Mouse (Mus musculus) cerebellum, adult (tissue): ENCODE results near the gene Ccnjl.

Experiments used
- ATAC-seq: cut with Nextera tagmentation; 2 replicates; pipeline ENCODE4 v1.9.2; 2017; ENCODE audit warnings: mild to moderate bottlenecking, moderate library complexity, mixed read lengths; ENCODE audit not compliant: insufficient number of reproducible peaks, low FRiP score, low TSS enrichment

Ccnjl gene

DNA sequence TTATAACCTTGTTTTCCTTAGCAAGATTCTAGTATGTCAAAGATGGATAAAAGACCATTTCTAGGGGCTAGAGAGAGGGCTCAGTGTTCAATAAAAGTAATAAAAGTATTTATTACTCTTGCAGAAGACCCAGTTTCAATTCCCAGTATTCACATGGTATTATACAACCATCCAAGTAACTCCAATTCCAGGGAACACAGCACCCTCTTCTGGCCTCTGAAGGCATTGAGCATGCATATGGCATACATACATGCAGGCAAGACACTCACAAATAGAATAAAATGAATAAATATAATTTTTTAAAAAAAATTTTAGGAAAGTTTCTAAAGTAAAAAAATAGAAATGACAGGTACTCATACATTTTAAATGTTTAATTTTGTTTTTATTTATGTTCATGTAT, 10.5 kb upstream of the Ccnjl start:
- no peak for ATAC-seq

DNA sequence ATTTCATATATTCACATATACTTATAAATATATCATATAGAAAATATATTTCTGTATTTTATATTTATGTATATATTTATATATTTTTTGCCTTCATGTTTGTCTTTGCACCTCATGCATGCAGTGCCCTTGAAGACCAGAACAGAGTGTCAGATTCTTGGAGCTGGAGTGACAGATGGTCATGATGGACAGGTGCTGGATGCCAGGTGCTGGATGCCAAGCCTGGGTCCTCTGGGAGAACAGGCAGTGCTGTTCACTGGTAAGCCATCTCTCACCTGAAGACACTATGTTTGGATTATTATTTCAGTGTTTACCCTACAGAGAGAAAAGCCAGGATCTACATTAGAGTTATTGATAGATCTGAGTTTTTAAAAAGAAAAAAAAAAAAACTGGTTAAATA, 9.8 kb upstream of the Ccnjl start:
- no peak for ATAC-seq

DNA sequence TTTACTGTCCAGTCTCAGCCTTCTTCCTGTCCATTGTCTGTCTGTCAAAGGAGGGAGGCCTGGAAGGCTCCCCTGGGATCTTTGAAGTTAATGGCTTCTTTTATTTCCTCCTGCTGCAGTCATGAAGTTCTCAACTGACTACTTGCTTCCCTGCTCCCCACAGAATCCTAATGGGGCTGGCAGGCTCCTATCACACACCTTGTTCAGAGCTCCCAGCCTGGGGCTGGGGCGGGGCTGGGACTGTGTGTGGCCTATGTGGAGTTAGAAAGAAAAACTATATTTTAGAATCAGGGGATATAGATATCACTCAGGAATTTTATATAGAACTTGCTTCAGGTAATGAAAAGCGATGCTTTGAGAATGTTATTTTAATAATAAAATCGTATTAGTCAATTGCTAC, 8.1 kb upstream of the Ccnjl start:
- no peak for ATAC-seq

DNA sequence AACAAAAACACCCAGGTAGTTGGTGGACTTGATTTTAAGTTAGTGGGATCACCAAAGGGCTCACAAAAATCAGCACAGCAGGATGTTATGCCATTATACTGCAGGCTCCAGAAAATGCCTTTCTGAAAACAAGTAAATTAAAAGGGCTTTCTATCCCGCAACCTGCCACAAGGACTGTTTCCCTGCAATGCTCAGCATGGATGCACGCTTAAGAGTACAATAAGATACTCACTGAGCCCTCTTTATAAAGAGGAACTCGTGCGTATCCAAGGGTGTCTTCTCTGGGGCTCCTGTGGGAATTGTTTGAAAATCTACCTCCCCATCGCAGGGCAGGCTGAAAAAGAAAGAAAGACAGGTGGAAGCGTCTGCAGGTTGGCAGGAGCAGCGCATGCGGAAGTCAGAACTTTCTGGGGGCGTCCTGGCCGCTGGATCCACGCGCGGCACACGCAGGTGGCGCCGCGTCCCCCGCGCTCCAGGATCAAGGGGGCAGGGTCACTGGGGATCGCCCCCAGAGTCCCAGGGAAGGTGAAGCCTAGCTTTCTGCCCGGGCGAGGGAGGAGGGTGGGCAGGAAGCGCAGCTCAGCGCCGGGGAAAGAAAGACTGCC, 404 bp upstream of the Ccnjl start:
- ATAC-seq, result peak; percentile 11; the same call in 1 of the 2 replicates

DNA sequence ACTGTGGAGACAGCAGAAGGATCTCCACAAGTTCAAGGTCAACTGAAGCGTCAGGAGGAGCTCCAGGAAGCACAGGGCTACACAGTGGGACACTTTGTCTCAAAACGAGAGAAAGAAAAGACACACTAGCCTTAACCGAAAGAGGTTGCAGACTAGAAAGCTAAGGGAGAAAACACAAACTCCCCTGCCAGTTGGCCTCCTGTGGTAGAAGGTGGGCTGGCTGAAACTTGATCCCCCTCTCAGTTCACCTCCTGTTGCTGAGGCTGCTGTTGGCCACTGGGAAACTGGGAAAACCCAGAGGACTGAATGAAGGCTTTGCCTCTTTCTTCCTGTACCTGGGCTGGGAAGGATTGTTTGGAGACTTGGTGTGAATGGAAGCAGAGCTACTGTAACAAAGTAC, 1.5 kb downstream of the Ccnjl start:
- ATAC-seq, result no peak

DNA sequence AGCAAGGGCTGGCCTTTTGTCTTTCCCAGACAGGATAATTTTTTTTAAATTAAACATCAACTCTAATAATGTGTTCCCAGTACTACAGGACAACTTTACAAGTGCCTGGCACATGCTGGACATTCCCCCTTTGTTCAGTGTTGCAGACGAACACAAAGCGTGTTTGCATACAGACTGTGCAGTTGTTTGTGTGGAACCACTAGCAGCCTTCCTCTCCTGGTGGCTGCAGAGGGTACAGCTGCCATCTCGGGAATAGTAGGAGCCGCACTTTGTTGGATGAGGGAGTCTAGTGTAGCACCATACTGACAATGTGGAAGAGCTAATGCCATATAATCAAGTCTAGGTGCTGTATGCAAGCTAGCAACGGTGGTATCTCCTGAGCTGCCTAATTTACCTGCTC, 3.0 kb downstream of the Ccnjl start:
- no peak for ATAC-seq

DNA sequence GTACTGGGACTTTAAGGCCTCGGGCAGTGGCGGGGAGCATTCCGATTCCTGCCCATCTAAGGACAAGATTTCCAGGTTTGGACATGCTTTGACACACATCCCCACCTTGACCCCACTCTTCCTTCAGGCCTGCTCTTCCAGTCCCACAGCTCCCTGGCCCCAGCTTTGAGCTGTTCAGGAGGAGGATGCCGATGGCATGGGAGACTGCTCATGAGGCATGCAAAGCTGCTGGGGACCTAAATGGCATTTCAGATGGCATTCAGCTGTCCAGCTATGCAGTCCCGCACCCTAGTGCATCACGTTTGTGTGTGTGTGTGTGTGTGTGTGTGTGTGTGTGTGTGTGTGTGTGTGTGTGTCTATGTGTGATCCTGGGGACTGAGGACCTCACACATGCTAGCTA, 8.5 kb downstream of the Ccnjl start:
- ATAC-seq, result no peak

DNA sequence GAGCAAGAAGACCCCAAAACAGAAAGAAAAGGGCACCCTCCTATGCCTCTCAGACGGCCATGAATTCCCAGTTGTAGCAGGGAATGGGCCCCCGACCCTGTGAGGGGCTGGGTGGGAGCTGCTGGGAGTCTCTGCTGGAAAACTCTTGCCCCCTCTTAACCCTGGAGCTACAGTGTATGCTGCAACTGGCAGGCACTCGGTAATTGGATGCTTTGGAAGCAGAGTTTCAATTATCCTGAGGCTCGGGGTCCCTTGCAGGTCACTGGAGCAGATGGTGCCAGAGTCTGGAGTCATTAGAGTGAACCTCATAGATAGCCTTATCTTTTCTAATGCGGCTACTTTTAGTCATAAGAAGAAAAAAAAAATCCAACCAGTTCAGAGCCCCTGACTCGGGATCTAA, 11.3 kb downstream of the Ccnjl start:
- ATAC-seq, result no peak

DNA sequence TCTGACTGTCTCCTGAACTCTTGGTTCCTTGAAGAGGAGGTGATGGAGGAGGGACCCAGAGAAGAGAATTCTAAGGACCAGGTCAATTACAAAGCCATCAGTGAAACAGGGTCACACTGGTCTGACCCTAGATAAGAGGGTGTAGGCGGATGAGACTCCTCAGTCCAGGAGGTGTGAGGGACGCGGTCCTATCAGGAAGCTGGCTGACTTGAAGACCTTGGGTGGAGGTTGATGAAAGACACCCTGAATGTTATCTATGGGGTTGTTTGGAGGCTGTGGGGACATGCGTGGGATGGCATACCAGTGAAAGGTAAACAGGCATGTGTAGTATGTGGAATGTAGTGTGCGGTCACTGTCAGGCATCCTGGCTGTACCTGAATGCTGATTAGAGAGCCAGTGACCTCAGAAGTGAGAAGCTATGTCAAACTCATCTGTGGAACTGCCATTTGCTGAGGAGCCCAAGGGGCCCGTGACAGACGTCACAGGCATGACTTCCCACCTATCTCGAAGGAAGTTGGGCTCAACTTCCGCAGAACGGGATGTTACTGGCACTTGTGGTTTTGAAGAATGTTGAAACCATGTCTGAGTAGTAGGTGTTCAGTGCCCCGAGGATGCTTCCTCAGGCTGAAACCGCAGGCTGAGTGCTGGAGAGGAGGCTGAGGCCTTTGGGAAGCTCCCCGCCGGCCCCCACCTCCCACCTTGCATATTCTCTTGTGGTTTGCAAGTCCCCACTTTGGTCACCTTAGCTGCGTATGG, 15.3 kb downstream of the Ccnjl start:
- no peak for ATAC-seq

DNA sequence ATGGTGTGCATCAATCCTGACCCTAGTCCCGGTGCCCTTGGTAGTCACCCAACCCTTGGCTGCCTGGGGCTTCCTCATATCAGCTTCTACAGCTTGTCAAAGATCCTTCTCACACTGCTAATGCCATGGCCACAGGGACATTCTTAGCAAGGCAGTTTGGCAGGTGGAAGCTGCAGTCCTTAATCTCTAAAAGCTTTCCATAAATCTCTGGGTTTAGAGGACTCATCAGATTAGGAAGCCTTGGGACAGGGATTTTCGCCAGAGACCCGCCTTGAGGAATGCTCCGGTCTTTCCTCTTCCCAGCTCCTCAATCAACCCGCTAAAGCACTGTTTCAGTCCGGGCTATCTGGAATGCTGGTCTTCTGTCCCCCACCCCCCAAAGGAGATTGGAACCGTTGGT, 16.2 kb downstream of the Ccnjl start:
- no peak for ATAC-seq

DNA sequence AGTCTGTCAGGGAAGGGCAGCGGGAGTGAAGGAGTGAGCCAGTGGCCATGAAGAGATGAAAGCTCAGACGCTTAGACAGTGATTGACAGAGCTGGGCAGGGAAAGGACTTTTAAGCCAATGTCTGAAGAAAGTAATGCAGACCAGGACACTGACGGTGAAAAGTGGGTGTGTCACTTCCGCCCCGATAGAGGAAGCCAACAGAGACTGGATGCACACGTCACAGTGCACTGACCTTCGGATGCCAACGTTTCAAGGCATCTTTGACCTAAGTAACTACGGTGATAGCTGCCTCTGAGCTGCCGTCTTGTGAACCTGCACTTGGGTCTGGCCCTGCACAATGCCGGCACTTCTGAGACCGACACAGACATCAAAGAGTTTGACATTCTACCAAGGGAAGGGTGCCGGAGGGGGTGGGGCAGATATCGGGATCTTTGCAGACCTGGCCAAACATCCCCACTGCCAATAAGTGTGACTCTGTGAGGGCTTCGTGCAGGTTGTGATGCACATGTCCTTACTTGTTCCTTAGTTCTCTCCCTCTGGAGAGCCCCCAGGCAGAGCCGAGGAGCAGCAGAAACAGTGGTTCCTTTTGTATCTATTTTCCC, 17.4 kb downstream of the Ccnjl start:
- ATAC-seq, result no peak

DNA sequence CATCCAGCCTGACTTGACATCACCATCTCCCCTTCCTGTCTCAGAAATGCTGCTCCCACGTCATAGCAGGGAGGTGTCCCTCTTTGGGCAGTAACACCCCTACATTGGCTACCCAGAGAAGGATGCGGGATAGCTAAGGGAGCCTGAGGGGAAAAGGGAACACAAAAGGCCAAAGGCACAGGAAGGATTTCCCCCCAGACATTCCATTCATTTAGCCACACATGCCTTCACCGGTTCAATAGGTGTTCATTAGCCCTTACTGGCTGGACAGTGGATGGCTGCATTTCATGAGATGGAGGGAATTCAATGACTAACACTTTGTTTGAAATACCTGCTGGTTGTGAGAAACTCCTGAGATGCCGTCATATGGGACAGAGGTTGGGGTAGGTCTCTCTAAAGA, 18.1 kb downstream of the Ccnjl start:
- ATAC-seq, result no peak

DNA sequence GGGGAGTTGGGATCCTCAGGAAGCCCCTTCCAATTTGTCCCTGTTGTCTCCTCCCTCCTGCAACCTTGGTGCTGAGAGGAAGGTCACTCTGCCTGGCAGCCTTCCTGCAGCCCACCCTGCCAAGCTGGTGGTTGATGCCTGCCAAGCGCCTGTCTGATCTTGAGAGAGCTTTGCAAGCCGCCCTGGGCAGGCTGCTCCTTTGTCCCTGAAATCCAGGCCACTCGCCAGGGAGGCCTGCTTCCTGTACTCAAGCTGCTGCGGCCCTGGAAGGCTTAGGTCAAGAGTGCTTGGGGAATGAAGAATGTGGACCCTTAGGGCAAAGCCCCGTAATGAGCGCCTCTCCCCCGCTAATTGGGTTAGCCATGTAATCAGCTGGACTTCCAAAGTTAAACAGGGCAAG, 19.6 kb downstream of the Ccnjl start:
- ATAC-seq, result peak; percentile 76

DNA sequence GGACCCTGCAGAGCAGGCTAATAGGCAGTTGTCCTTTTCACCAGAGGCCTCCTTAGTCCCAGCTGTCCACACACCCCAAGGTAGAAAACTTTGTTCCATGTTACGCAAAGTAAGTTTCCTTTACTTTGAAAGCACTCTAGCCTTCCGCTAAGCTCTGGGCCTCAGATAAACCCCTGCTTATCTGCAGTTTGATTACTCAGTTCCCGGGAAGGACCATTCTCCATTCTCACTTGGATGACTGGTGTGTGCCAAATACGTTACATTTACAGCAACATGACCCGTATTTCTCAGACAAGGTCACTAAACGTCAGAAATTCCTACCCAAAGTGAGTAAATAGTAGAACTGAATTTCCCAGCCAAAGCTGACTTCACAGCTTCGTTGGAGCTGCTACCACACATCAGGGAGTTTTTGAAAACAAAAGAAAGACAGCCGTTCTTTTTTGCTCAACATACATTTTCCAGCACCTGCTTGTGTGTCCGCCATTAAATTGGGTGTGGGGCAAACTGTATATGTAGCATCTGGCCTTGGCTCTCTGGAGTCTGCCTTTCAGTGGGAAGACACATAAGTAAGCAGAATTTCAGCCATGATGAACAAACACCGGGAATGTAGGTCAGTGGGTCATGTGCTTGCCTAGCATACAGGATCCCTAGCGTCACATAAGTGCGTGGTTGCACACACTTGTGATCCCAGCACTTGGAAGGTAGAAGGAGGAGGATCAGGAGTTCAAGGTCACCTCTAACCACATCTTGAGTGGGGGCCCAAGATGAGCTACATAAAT, 20.3 kb downstream of the Ccnjl start:
- no peak for ATAC-seq

DNA sequence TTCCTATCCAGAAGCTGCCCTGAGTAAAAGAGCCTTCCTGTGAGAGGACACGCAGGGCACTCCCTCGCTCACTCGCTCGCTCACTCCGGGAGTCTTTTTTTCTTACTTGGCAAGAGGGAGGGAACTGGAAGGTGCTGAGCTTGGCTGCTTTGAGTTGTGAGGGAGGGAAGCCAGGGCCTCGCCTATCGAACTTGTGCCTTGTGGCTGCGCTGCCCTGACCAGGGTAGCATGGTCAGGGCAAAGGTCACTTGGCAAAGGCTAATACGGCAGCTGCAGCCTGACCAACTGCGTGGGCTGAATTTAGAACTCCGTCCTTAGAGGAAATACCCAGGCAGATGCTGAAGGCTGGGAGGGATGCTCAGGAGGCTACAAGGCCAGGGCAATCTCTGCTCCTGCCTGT, 21.1 kb downstream of the Ccnjl start:
- ATAC-seq, result peak; percentile 32; the same call in 1 of the 2 replicates

DNA sequence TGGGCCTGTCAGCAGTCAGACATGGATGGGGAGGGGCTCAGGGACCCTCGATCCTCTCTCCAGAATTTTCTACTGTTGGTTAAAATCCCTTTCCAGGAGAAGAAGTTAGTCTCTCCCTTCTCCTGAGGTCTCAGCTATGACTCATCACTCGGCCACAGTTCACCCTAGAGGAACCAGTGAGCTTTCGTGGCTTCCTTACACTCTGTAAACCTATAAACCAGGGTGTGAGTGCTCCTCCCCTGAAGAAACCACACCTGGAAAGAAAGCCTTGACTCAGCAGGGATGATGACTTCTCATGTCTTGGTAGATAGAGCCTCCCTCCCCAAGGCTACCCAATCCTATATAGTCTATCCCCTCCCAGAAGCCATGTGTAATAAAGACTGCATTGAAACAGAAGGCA, 23.2 kb downstream of the Ccnjl start:
- no peak for ATAC-seq

DNA sequence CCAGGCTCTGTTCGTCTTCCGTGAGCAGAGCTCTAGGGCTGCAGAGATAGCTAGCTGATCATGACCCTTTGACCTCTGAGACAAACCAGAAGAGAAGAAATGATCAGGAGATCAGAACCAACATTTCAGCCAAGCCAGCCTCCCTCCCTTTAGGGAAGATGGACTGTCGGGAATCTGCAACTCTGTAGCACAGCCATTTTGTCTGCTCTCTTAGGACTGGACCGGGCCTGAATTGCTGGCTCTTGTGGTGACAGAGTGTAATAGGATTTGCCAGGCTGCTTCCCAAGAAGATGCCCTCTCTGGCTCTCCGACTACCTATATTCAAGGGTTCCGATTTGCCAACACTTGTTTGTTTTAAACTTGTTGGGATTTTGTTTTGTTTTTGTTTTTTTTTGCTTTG, 24.1 kb downstream of the Ccnjl start:
- ATAC-seq, result no peak

DNA sequence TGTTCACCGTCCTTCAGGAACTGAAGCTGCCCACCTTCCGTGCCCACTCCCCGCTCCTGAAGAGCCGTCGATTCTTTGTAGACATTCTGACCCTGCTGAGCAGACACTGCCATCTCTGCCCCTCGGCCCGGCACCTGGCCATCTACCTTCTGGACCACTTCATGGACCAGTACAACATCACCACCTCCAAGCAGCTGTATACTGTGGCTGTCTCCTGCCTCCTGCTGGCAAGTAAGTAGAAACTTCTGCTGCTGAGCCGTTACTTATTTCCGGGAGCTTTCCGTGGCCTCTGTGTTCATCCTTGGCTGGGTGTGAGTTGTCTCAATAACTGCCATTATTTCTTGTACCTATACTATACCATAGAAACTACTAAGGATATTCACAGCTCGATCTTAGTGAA, 28.0 kb downstream of the Ccnjl start:
- ATAC-seq, result no peak

DNA sequence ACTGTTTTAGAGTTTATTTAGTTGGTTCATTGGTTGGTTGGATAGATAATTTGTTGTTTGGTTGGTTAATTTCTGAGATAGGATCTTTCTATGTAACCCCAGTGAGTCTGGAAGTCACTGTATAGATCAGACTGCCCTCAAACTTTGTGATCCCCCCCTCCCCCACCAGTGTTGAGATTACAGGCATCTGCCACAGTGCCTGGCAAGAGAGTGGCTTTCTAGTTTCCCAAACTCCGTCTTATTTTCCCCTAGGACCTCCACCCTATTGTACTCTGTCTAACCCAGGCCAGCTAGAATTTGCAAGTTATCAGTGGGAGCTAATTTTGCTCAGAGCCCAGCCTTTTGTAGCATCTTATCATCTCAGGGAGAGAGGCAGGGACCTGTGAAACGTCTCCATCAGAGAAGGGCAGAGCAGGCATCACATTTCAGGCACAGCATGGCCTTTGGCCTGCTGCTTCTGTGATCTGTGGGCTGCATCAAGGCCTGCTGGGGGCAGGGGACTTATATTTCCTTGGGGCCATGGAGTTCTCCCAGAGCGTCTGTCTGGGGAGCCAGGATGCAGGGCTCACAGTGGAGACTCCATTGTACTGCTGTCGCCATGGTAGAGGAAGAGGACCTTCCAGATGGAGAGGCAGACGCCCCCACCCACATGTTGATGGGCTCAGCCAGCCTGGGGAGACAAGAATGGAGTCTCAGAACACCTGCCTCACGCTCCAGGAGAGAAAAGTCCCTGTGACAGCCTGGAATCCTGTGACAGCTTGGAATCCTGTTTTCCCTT, 31.1 kb downstream of the Ccnjl start:
- no peak for ATAC-seq

DNA sequence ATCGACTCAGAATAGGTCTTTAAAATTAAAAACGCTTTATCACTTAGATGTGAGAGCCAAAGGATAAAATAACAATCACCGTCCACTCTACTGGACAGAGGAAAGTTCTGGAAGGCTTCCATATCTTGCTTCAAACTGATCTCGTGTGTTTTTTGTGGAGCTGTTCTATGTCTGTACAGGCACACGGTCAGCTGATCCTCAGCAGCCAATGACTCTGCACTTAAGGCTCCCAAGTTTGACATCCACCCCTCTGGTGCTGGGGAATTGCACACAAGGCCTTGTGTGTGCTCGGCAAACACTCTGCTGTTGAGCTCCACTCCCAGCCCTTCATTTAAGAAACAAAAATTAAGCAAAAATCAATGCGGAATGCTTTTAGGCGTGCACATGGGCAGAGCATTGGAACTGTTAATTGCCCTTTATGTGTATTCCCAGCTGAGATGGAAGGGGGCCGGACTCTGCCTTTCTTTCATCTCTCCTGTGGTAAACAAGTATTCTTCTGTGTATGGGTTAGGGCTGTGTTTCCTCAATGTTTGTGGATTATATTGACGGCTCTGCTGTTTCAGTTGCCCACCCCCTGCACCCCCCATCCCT, 35.2 kb downstream of the Ccnjl start:
- no peak for ATAC-seq
